Mouse (Mus musculus): ENCODE results near the gene Ap4m1. TPM values are rescaled to one million over a fixed set of nuclear protein-coding genes. Genes with fewer than 3 reads are reported as not detected.
A peak's percentile ranks its signal among the peaks of the same experiment; 100 is the strongest.

Gene Ap4m1
- total and polyA plus RNA-seq, 3 experiments, result 22.2 to 38.5 TPM; not detected in 1

GRCm38 (mm10) chr5:138138585-138138984 is 33.2 kb upstream of the Ap4m1 start (continued):
- TF ChIP-seq GATA1 (IDR thresholded peaks at IDR 0.05; ENCODE audit: low read depth, low read length) (no peak), BHLHE40 (IDR thresholded peaks at IDR 0.05; ENCODE audit: borderline replicate concordance, low read depth, low read length) (0 out of 2 replicates have a peak, but pooled peaks have one; percentile 30), ZC3H11A (IDR thresholded peaks at IDR 0.05; ENCODE audit: low read depth, low read length) (no peak), UBTF (IDR thresholded peaks at IDR 0.05; ENCODE audit: borderline replicate concordance, insufficient read depth, low read depth, low read length) (no peak), RAD21 (IDR thresholded peaks at IDR 0.05; ENCODE audit: low read depth, low read length) (no peak), MAFK (IDR thresholded peaks at IDR 0.05; ENCODE audit: borderline replicate concordance, low read depth, low read length) (no peak), CHD1 (IDR thresholded peaks at IDR 0.05; ENCODE audit: low read depth, low read length) (no peak), MYC (IDR thresholded peaks at IDR 0.05; ENCODE audit: low read depth, low read length) (0 out of 2 replicates have a peak, but pooled peaks have one; percentile 37), JUND (IDR thresholded peaks at IDR 0.05; ENCODE audit: low read depth, low read length) (no peak), MAZ (IDR thresholded peaks at IDR 0.05; ENCODE audit: low read depth, low read length) (no peak), TBP (IDR thresholded peaks at IDR 0.05; ENCODE audit: low read depth, low read length) (no peak), HCFC1 (IDR thresholded peaks at IDR 0.05; ENCODE audit: low read depth, low read length) (no peak), POLR2AphosphoS2 (IDR thresholded peaks at IDR 0.05; ENCODE audit: low read length) (no peak), CTCF (IDR thresholded peaks at IDR 0.05 in 2 of 3, conservative IDR thresholded peaks at IDR 0.05 in 1 of 3; ENCODE audit: control insufficient read depth in 1 of 3, insufficient read depth in 1 of 3, low read depth in 2 of 3, low read length in 3 of 3, poor library complexity in 1 of 3, severe bottlenecking in 1 of 3) (no peak), CHD2 (IDR thresholded peaks at IDR 0.05; ENCODE audit: low read length) (no peak), ELF1 (IDR thresholded peaks at IDR 0.05; ENCODE audit: low read depth, low read length) (no peak)

- H3K4me3 ChIP-seq (ENCODE audit: control insufficient read depth in 1 of 2, insufficient read depth in 1 of 2, low read depth in 2 of 2, low read length in 2 of 2), result peak overlapping the region in 1 of 2 experiments; percentile 79; a peak in 1 of 4 replicates
- H3K9me3 ChIP-seq (replicated peaks; ENCODE audit: insufficient read depth, low read length), result no peaks in the 10 kb centered on the region
- no peak overlapping the region; the same call in 1 of the 2 replicates for H3K9ac ChIP-seq (ENCODE audit: control insufficient read depth, low read depth, low read length, poor library complexity, severe bottlenecking)
- H3K79me2 ChIP-seq (ENCODE audit: control insufficient read depth, insufficient read depth, low read length, poor library complexity), result peaks cover 5% of the 10 kb centered on the region
- TF ChIP-seq BHLHE40 (IDR thresholded peaks at IDR 0.05; ENCODE audit: borderline replicate concordance, low read depth, low read length) (no peak), CTCF (IDR thresholded peaks at IDR 0.05 in 2 of 3, conservative IDR thresholded peaks at IDR 0.05 in 1 of 3; ENCODE audit: control insufficient read depth in 1 of 3, insufficient read depth in 1 of 3, low read depth in 2 of 3, low read length in 3 of 3, poor library complexity in 1 of 3, severe bottlenecking in 1 of 3) (no peak), NELFE (IDR thresholded peaks at IDR 0.05; ENCODE audit: low read depth, low read length) (no peak), MYC (IDR thresholded peaks at IDR 0.05; ENCODE audit: low read depth, low read length) (no peak), TBP (IDR thresholded peaks at IDR 0.05; ENCODE audit: low read depth, low read length) (no peak), TCF12 (IDR thresholded peaks at IDR 0.05; ENCODE audit: low read depth, low read length) (no peak), HCFC1 (IDR thresholded peaks at IDR 0.05; ENCODE audit: low read depth, low read length) (no peak), MAX (IDR thresholded peaks at IDR 0.05; ENCODE audit: low read length) (no peak), USF2 (IDR thresholded peaks at IDR 0.05; ENCODE audit: borderline replicate concordance in 1 of 2, insufficient read depth in 1 of 2, low read depth in 1 of 2, low read length in 2 of 2) (no peak), E2F4 (IDR thresholded peaks at IDR 0.05; ENCODE audit: borderline replicate concordance, low read depth, low read length) (no peak), ELF1 (IDR thresholded peaks at IDR 0.05; ENCODE audit: low read depth, low read length) (no peak), MYB (IDR thresholded peaks at IDR 0.05; ENCODE audit: low read depth, low read length) (no peak), USF1 (IDR thresholded peaks at IDR 0.05; ENCODE audit: low read depth, low read length) (no peak), MEF2A (IDR thresholded peaks at IDR 0.05; ENCODE audit: extremely low read depth, insufficient replicate concordance, low read depth, low read length, poor library complexity, severe bottlenecking) (no peak), ETS1 (IDR thresholded peaks at IDR 0.05; ENCODE audit: low read depth, low read length) (no peak), POLR2A (IDR thresholded peaks at IDR 0.05; ENCODE audit: control insufficient read depth in 1 of 2, insufficient read depth in 1 of 2, low read depth in 1 of 2, low read length in 2 of 2, poor library complexity in 1 of 2) (no peak), JUND (IDR thresholded peaks at IDR 0.05; ENCODE audit: low read depth, low read length) (no peak), GABPA (IDR thresholded peaks at IDR 0.05; ENCODE audit: low read depth, low read length) (no peak), POLR2AphosphoS5 (IDR thresholded peaks at IDR 0.05; ENCODE audit: borderline replicate concordance, low read depth, low read length) (no peak)
- H3K27me3 ChIP-seq (ENCODE audit: control insufficient read depth in 1 of 2, insufficient read depth in 2 of 2, low read length in 2 of 2), result no peaks in the 10 kb centered on the region
- no peak for DNase-seq (ENCODE audit: low read depth, low spot score)
- peaks cover 0 to 4% of the 10 kb centered on the region in 2 experiments; a peak in 1 of 4 replicates for H3K4me1 ChIP-seq (ENCODE audit: control insufficient read depth in 1 of 2, insufficient read depth in 2 of 2, low read length in 2 of 2)
- H3K27ac ChIP-seq (ENCODE audit: control insufficient read depth, low read depth, low read length), result no peak overlapping the region
- H3K36me3 ChIP-seq (ENCODE audit: control insufficient read depth in 1 of 2, insufficient read depth in 2 of 2, low read length in 2 of 2), result peaks cover 2 to 3% of the 10 kb centered on the region in 2 experiments
Observed at GRCm38 (mm10) chr5:138154390-138154789, 17.4 kb upstream of the Ap4m1 start.
